Mouse (Mus musculus) neural tube, embryonic 14.5 days (tissue): ENCODE data around the gene Smarca2. TPM values are rescaled to one million over a fixed set of nuclear protein-coding genes. Genes with fewer than 3 reads are reported as not detected.

Experiments
- ATAC-seq: fragments of 200-750 bp; cut with Nextera tagmentation; 2 replicates; pipeline ENCODE4 v1.8.0; 2017; ENCODE audit warnings: low read depth, mild to moderate bottlenecking, moderate TSS enrichment, moderate library complexity
- H3K27ac ChIP-seq: fragments of 300-500 bp; sonication (generic); 2 replicates; pipeline ENCODE4 v1.5.1; 2014; ENCODE audit warnings: low read depth, mild to moderate bottlenecking, control low read depth, low read length, moderate library complexity, mixed read lengths
- H3K27me3 ChIP-seq: fragments of 300-500 bp; sonication (generic); 2 replicates; pipeline ENCODE4 v1.6.1; 2014; ENCODE audit warnings: low read length; ENCODE audit not compliant: control insufficient read depth, insufficient read depth
- H3K36me3 ChIP-seq: fragments of 300-500 bp; sonication (generic); 2 replicates; pipeline ENCODE4 v1.6.1; 2014; ENCODE audit warnings: low read length, mixed read lengths; ENCODE audit not compliant: control insufficient read depth, insufficient read depth
- H3K4me1 ChIP-seq: fragments of 300-500 bp; sonication (generic); 2 replicates; pipeline ENCODE4 v1.6.1; 2014; ENCODE audit warnings: low read length; ENCODE audit not compliant: control insufficient read depth, insufficient read depth
- H3K4me2 ChIP-seq: fragments of 300-500 bp; sonication (generic); 2 replicates; pipeline ENCODE4 v1.6.1; 2014; ENCODE audit warnings: mild to moderate bottlenecking, low read depth, low read length, control low read depth
- H3K4me3 ChIP-seq: fragments of 300-500 bp; sonication (generic); 2 replicates; pipeline ENCODE4 v1.5.1; 2014; ENCODE audit warnings: low read depth, low read length, control low read depth, mixed read lengths
- H3K9ac ChIP-seq: fragments of 300-500 bp; sonication (generic); replicated peaks from 2 replicates; pipeline ENCODE4 v1.6.1; 2014; ENCODE audit warnings: low read depth, mild to moderate bottlenecking, control low read depth, low read length, mixed read lengths
- H3K9me3 ChIP-seq: fragments of 300-500 bp; sonication (generic); 2 replicates; pipeline ENCODE4 v1.6.1; 2016; ENCODE audit warnings: low read length; ENCODE audit not compliant: control insufficient read depth
- WGBS: fragments of 180-500 bp; shearing (Covaris S2); extraction: QIAGEN DNeasy Blood & Tissue Kit; methylation state at CpG from one replicate; pipeline ENCODE4 v1.1.7; 2014; 5-methylcytosine and 5-hydroxymethylcytosine counted together
- polyA plus RNA-seq: library from polyadenylated mRNA; unstranded; fragments of >200 nt; fragmentation: Nextera tagmentation; extraction: Ambion mirVana; gene quantifications from 2 replicates; pipeline ENCODE4 v1.2.1, GENCODE M21; 2014

The Smarca2 gene
- polyA plus RNA-seq, 1 experiment from 2014 or later: 128 TPM

GRCm38 (mm10) chr19:26608434-26608812 is 3.6 kb downstream of the Smarca2 start:
- Histone ChIP-seq H3K27ac (no peak overlapping the region), H3K4me3 (peak overlapping the region; percentile 81; the same call in 1 of the 2 replicates), H3K4me2 (peak overlapping the region; percentile 98), H3K9ac (no peak overlapping the region), H3K9me3 (no peaks in the 10 kb centered on the region), H3K36me3 (no peaks in the 10 kb centered on the region), H3K4me1 (peaks cover 8% of the 10 kb centered on the region), H3K27me3 (peaks cover 10% of the 10 kb centered on the region)
- WGBS: 4% methylated on average over 7 of the region's 7 CpGs
- no peak for ATAC-seq

- ATAC-seq: no peak
- H3K9me3 ChIP-seq: no peaks in the 10 kb centered on the region
- no peak overlapping the region for H3K9ac ChIP-seq
- H3K27me3 ChIP-seq: peaks cover 10% of the 10 kb centered on the region
- no peaks in the 10 kb centered on the region for H3K36me3 ChIP-seq
- H3K4me2 ChIP-seq: no peak overlapping the region
- peaks cover 8% of the 10 kb centered on the region for H3K4me1 ChIP-seq
- no peak overlapping the region for H3K27ac ChIP-seq
- H3K4me3 ChIP-seq: no peak overlapping the region
- WGBS: 41% methylated on average over 2 of the region's 2 CpGs
Measured at GRCm38 (mm10) chr19:26609637-26610036, 4.8 kb downstream of the Smarca2 start.

DNA sequence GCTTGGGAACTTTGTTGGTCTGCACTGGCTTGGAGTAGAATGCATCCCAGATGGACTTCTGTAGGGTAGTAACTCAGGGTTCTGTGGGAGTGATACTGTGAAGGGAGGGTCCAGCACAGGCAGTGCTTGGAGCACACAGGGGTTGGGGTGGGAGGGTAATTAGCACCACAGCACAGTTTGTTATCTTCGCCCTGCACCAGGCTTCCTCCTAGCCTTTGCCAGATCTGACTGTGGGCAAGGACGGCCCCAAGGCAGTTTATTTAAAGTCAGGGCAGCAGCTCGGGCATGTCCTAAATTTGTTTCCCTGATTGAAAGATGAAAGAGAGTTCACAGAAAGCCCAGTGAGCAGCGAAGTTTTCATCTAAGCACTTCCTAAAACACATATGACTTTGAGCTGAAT is 8.1 kb downstream of the Smarca2 start:
- Histone ChIP-seq H3K9ac (no peak overlapping the region), H3K4me1 (peaks cover 4% of the 10 kb centered on the region), H3K27me3 (peaks cover 6% of the 10 kb centered on the region), H3K9me3 (no peaks in the 10 kb centered on the region), H3K4me2 (no peak overlapping the region), H3K4me3 (no peak overlapping the region), H3K36me3 (no peaks in the 10 kb centered on the region), H3K27ac (no peak overlapping the region)
- 61% methylated on average over 4 of the region's 4 CpGs for WGBS
- no peak for ATAC-seq

- Histone ChIP-seq H3K9ac (no peak overlapping the region), H3K4me2 (no peak overlapping the region), H3K9me3 (no peaks in the 10 kb centered on the region), H3K27me3 (peaks cover 6% of the 10 kb centered on the region), H3K36me3 (no peaks in the 10 kb centered on the region), H3K27ac (no peak overlapping the region), H3K4me1 (no peaks in the 10 kb centered on the region), H3K4me3 (no peak overlapping the region)
- WGBS: 80% methylated on average over 5 of the region's 5 CpGs
- no peak for ATAC-seq
Measured at GRCm38 (mm10) chr19:26613665-26614064, 8.8 kb downstream of the Smarca2 start.

- Histone ChIP-seq H3K4me2 (no peak overlapping the region), H3K27me3 (no peaks in the 10 kb centered on the region), H3K4me3 (no peak overlapping the region), H3K9ac (no peak overlapping the region), H3K27ac (no peak overlapping the region), H3K9me3 (no peaks in the 10 kb centered on the region), H3K36me3 (no peaks in the 10 kb centered on the region), H3K4me1 (no peaks in the 10 kb centered on the region)
- no peak for ATAC-seq
- 59% methylated on average over 1 of the region's 1 CpGs for WGBS
Measured at GRCm38 (mm10) chr19:26616271-26616670, 11.4 kb downstream of the Smarca2 start.

DNA sequence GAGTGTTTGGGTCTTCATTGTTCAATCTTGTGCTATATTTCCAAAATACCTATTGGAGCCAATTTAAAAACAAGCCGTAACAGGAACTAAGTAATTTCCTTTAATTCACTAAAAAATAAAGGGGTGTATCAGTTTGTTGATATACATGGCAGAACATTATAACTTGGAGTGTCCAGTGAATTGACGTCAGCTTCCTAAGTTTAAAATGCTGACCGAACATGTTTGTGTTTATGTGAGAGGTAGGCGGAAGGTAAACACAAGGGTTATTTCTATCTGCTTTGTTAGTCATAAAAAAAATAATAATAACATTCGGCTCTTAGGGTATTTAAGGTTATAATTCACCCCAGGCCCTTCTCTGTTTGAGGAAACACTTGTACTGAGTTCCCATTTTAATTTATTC is 12.4 kb downstream of the Smarca2 start:
- no peak for ATAC-seq
- Histone ChIP-seq H3K4me2 (no peak overlapping the region), H3K9ac (no peak overlapping the region), H3K27ac (no peak overlapping the region), H3K36me3 (no peaks in the 10 kb centered on the region), H3K4me1 (no peaks in the 10 kb centered on the region), H3K9me3 (no peaks in the 10 kb centered on the region), H3K4me3 (no peak overlapping the region), H3K27me3 (no peaks in the 10 kb centered on the region)
- WGBS: 93% methylated on average over 5 of the region's 5 CpGs

- ATAC-seq: peak; percentile 49; the same call in 1 of the 2 replicates
Measured at GRCm38 (mm10) chr19:26630712-26631235, 25.9 kb downstream of the Smarca2 start.

DNA sequence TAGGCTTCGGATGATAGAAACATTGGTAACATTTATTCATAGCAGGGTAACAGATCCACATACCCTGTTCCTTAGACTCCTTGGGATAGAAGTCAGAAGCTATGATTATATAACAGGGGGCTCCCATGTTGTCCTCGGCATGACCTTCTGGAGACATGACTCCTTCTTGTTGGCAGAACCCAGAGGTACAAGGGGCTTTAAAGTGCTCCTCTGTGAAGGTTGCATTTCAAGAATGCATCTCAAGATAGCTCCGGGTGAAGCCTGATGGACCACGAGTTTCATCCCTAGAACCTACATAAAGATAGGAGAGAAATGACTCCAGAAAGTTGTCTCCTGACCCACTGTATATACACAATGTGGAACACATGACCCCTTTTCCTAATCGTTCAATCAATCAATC is 27.4 kb downstream of the Smarca2 start:
- no peak overlapping the region for H3K9ac ChIP-seq
- H3K9me3 ChIP-seq: no peaks in the 10 kb centered on the region
- no peak for ATAC-seq
- no peaks in the 10 kb centered on the region for H3K4me1 ChIP-seq
- no peak overlapping the region for H3K27ac ChIP-seq
- 91% methylated on average over 5 of the region's 5 CpGs for WGBS
- H3K4me3 ChIP-seq: no peak overlapping the region
- H3K4me2 ChIP-seq: no peak overlapping the region
- H3K27me3 ChIP-seq: no peaks in the 10 kb centered on the region
- H3K36me3 ChIP-seq: no peaks in the 10 kb centered on the region

More at GRCm38 (mm10) chr19:26630712-26631235, 25.9 kb downstream of the Smarca2 start:
- no peaks in the 10 kb centered on the region for H3K9me3 ChIP-seq
- H3K9ac ChIP-seq: no peak overlapping the region
- H3K4me1 ChIP-seq: no peaks in the 10 kb centered on the region
- H3K27ac ChIP-seq: peak overlapping the region; percentile 44; the same call in 1 of the 2 replicates
- no peak overlapping the region for H3K4me2 ChIP-seq
- H3K4me3 ChIP-seq: no peak overlapping the region
- H3K27me3 ChIP-seq: no peaks in the 10 kb centered on the region
- 47% methylated on average over 8 of the region's 8 CpGs for WGBS
- H3K36me3 ChIP-seq: no peaks in the 10 kb centered on the region

DNA sequence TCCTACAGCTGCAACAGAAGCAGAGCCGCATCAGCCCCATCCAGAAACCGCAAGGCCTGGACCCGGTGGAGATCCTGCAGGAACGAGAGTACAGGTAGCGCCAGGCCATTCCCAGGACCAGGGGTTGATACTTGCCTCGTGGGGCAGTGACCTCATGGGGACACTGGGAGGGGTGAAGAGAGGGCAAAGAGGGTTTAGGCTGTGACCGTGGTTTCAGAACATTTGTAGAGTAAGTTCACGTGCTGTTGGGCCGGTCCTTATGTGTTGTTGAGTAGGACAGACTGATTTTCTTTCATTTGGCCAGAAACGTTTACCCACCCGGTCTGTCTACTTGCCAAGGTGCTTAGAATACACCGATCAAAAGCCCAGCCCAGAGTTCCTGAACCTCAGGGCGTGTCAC is 35.7 kb downstream of the Smarca2 start:
- no peaks in the 10 kb centered on the region for H3K4me1 ChIP-seq
- H3K4me2 ChIP-seq: no peak overlapping the region
- no peak overlapping the region for H3K4me3 ChIP-seq
- H3K27me3 ChIP-seq: no peaks in the 10 kb centered on the region
- ATAC-seq: no peak
- H3K9me3 ChIP-seq: no peaks in the 10 kb centered on the region
- WGBS: 92% methylated on average over 13 of the region's 13 CpGs
- H3K9ac ChIP-seq: no peak overlapping the region
- H3K36me3 ChIP-seq: no peaks in the 10 kb centered on the region
- H3K27ac ChIP-seq: no peak overlapping the region
